Mouse (Mus musculus): ENCODE results near the gene Surf2. TPM values are rescaled to one million over a fixed set of nuclear protein-coding genes. Genes with fewer than 3 reads are reported as not detected.

The Surf2 gene
- polyA plus RNA-seq, 1 experiment from 2014 or later: 44.6 TPM

- DNase-seq (ENCODE audit: low spot score): no peak
- Histone ChIP-seq H3K36me3 (ENCODE audit: control insufficient read depth, insufficient read depth, low read length) (peaks cover 2% of the 10 kb centered on the region), H3K27me3 (ENCODE audit: control insufficient read depth, insufficient read depth, low read length) (no peaks in the 10 kb centered on the region), H3K27ac (ENCODE audit: low read depth, low read length) (no peak overlapping the region), H3K4me3 (ENCODE audit: low read depth, low read length) (no peak overlapping the region), H3K9ac (ENCODE audit: low read depth, low read length) (no peak overlapping the region), H3K4me1 (replicated peaks; ENCODE audit: control insufficient read depth, insufficient read depth, low read length) (no peaks in the 10 kb centered on the region), H3K9me3 (ENCODE audit: control insufficient read depth, low read length) (no peaks in the 10 kb centered on the region), H3K4me2 (replicated peaks; ENCODE audit: low read depth, low read length) (no peak overlapping the region)
- no peak for ATAC-seq (ENCODE audit: low FRiP score)
- 94% methylated on average over 2 of the region's 2 CpGs for WGBS
Measured at GRCm38 (mm10) chr2:26950411-26950810, 34.2 kb downstream of the Surf2 start.

GRCm38 (mm10) chr2:26951346-26951905, 35.3 kb downstream of the Surf2 start:
- Histone ChIP-seq H3K9ac (ENCODE audit: low read depth, low read length) (no peak overlapping the region), H3K4me3 (ENCODE audit: low read depth, low read length) (no peak overlapping the region), H3K9me3 (ENCODE audit: control insufficient read depth, low read length) (no peaks in the 10 kb centered on the region), H3K27me3 (ENCODE audit: control insufficient read depth, insufficient read depth, low read length) (no peaks in the 10 kb centered on the region), H3K27ac (ENCODE audit: low read depth, low read length) (no peak overlapping the region), H3K36me3 (ENCODE audit: control insufficient read depth, insufficient read depth, low read length) (peaks cover 4% of the 10 kb centered on the region), H3K4me2 (replicated peaks; ENCODE audit: low read depth, low read length) (no peak overlapping the region), H3K4me1 (replicated peaks; ENCODE audit: control insufficient read depth, insufficient read depth, low read length) (no peaks in the 10 kb centered on the region)
- DNase-seq (ENCODE audit: low spot score): no peak
- ATAC-seq (ENCODE audit: low FRiP score): no peak
- WGBS: 88% methylated on average over 8 of the region's 8 CpGs

GRCm38 (mm10) chr2:26952193-26952592, 36.0 kb downstream of the Surf2 start:
- Histone ChIP-seq H3K9ac (ENCODE audit: low read depth, low read length) (no peak overlapping the region), H3K27ac (ENCODE audit: low read depth, low read length) (no peak overlapping the region), H3K4me1 (replicated peaks; ENCODE audit: control insufficient read depth, insufficient read depth, low read length) (no peaks in the 10 kb centered on the region), H3K4me2 (replicated peaks; ENCODE audit: low read depth, low read length) (no peak overlapping the region), H3K36me3 (ENCODE audit: control insufficient read depth, insufficient read depth, low read length) (peaks cover 7% of the 10 kb centered on the region), H3K4me3 (ENCODE audit: low read depth, low read length) (no peak overlapping the region), H3K27me3 (ENCODE audit: control insufficient read depth, insufficient read depth, low read length) (no peaks in the 10 kb centered on the region), H3K9me3 (ENCODE audit: control insufficient read depth, low read length) (no peaks in the 10 kb centered on the region)
- DNase-seq (ENCODE audit: low spot score) (no peak), ATAC-seq (ENCODE audit: low FRiP score) (no peak)
- 99% methylated on average over 4 of the region's 4 CpGs for WGBS

- Histone ChIP-seq H3K27ac (ENCODE audit: low read depth, low read length) (no peak overlapping the region), H3K4me2 (replicated peaks; ENCODE audit: low read depth, low read length) (no peak overlapping the region), H3K4me1 (replicated peaks; ENCODE audit: control insufficient read depth, insufficient read depth, low read length) (no peaks in the 10 kb centered on the region), H3K4me3 (ENCODE audit: low read depth, low read length) (no peak overlapping the region), H3K9me3 (ENCODE audit: control insufficient read depth, low read length) (no peaks in the 10 kb centered on the region), H3K36me3 (ENCODE audit: control insufficient read depth, insufficient read depth, low read length) (peaks cover 7% of the 10 kb centered on the region), H3K27me3 (ENCODE audit: control insufficient read depth, insufficient read depth, low read length) (no peaks in the 10 kb centered on the region), H3K9ac (ENCODE audit: low read depth, low read length) (no peak overlapping the region)
- WGBS: 94% methylated on average over 8 of the region's 8 CpGs
- no peak for ATAC-seq (ENCODE audit: low FRiP score)
- DNase-seq (ENCODE audit: low spot score): no peak
Measured at GRCm38 (mm10) chr2:26952866-26953265, 36.7 kb downstream of the Surf2 start.

GRCm38 (mm10) chr2:26954735-26955395, 38.7 kb downstream of the Surf2 start:
- no peak overlapping the region for H3K4me3 ChIP-seq (ENCODE audit: low read depth, low read length)
- ATAC-seq (ENCODE audit: low FRiP score): no peak
- 85% methylated on average over 2 of the region's 2 CpGs for WGBS
- no peaks in the 10 kb centered on the region for H3K9me3 ChIP-seq (ENCODE audit: control insufficient read depth, low read length)
- H3K4me1 ChIP-seq (replicated peaks; ENCODE audit: control insufficient read depth, insufficient read depth, low read length): no peaks in the 10 kb centered on the region
- H3K9ac ChIP-seq (ENCODE audit: low read depth, low read length): no peak overlapping the region
- DNase-seq (ENCODE audit: low spot score): no peak
- no peaks in the 10 kb centered on the region for H3K27me3 ChIP-seq (ENCODE audit: control insufficient read depth, insufficient read depth, low read length)
- H3K36me3 ChIP-seq (ENCODE audit: control insufficient read depth, insufficient read depth, low read length): peaks cover 9% of the 10 kb centered on the region
- no peak overlapping the region for H3K4me2 ChIP-seq (replicated peaks; ENCODE audit: low read depth, low read length)
- H3K27ac ChIP-seq (ENCODE audit: low read depth, low read length): no peak overlapping the region

GRCm38 (mm10) chr2:26956811-26957487, 40.8 kb downstream of the Surf2 start:
- 95% methylated on average over 12 of the region's 12 CpGs for WGBS
- no peak overlapping the region for H3K4me2 ChIP-seq (replicated peaks; ENCODE audit: low read depth, low read length)
- no peak for ATAC-seq (ENCODE audit: low FRiP score)

GRCm38 (mm10) chr2:26957488-26957859, 41.3 kb downstream of the Surf2 start:
- H3K9ac ChIP-seq (ENCODE audit: low read depth, low read length): no peak overlapping the region
- DNase-seq (ENCODE audit: low spot score): no peak
- no peak overlapping the region for H3K4me2 ChIP-seq (replicated peaks; ENCODE audit: low read depth, low read length)
- H3K27me3 ChIP-seq (ENCODE audit: control insufficient read depth, insufficient read depth, low read length): no peaks in the 10 kb centered on the region
- H3K27ac ChIP-seq (ENCODE audit: low read depth, low read length): no peak overlapping the region
- WGBS: 91% methylated on average over 2 of the region's 2 CpGs
- ATAC-seq (ENCODE audit: low FRiP score): no peak
- H3K9me3 ChIP-seq (ENCODE audit: control insufficient read depth, low read length): no peaks in the 10 kb centered on the region
- peaks cover 14% of the 10 kb centered on the region for H3K36me3 ChIP-seq (ENCODE audit: control insufficient read depth, insufficient read depth, low read length)
- no peaks in the 10 kb centered on the region for H3K4me1 ChIP-seq (replicated peaks; ENCODE audit: control insufficient read depth, insufficient read depth, low read length)
- no peak overlapping the region for H3K4me3 ChIP-seq (ENCODE audit: low read depth, low read length)

More at GRCm38 (mm10) chr2:26956811-26957487, 40.8 kb downstream of the Surf2 start:
- Histone ChIP-seq H3K4me3 (ENCODE audit: low read depth, low read length) (no peak overlapping the region), H3K27me3 (ENCODE audit: control insufficient read depth, insufficient read depth, low read length) (no peaks in the 10 kb centered on the region), H3K36me3 (ENCODE audit: control insufficient read depth, insufficient read depth, low read length) (peaks cover 14% of the 10 kb centered on the region), H3K27ac (ENCODE audit: low read depth, low read length) (no peak overlapping the region), H3K4me1 (replicated peaks; ENCODE audit: control insufficient read depth, insufficient read depth, low read length) (no peaks in the 10 kb centered on the region), H3K9ac (ENCODE audit: low read depth, low read length) (no peak overlapping the region), H3K9me3 (ENCODE audit: control insufficient read depth, low read length) (no peaks in the 10 kb centered on the region)
- no peak for DNase-seq (ENCODE audit: low spot score)

GRCm38 (mm10) chr2:26960756-26961155, 44.6 kb downstream of the Surf2 start:
- peaks cover 4% of the 10 kb centered on the region; the same call in 1 of the 2 replicates for H3K4me1 ChIP-seq (replicated peaks; ENCODE audit: control insufficient read depth, insufficient read depth, low read length)
- no peaks in the 10 kb centered on the region for H3K27me3 ChIP-seq (ENCODE audit: control insufficient read depth, insufficient read depth, low read length)
- WGBS: 80% methylated on average over 4 of the region's 4 CpGs
- no peak for DNase-seq (ENCODE audit: low spot score)
- ATAC-seq (ENCODE audit: low FRiP score): no peak
- no peak overlapping the region for H3K4me3 ChIP-seq (ENCODE audit: low read depth, low read length)
- H3K4me2 ChIP-seq (replicated peaks; ENCODE audit: low read depth, low read length): no peak overlapping the region
- no peaks in the 10 kb centered on the region for H3K9me3 ChIP-seq (ENCODE audit: control insufficient read depth, low read length)
- no peak overlapping the region for H3K27ac ChIP-seq (ENCODE audit: low read depth, low read length)
- H3K9ac ChIP-seq (ENCODE audit: low read depth, low read length): no peak overlapping the region
- H3K36me3 ChIP-seq (ENCODE audit: control insufficient read depth, insufficient read depth, low read length): peaks cover 9% of the 10 kb centered on the region
